Mouse (Mus musculus): ENCODE measurements around the gene Fcrla. TPM values are rescaled to one million over a fixed set of nuclear protein-coding genes. Genes with fewer than 3 reads are reported as not detected.

The Fcrla gene
- polyA plus RNA-seq, 1 experiment from 2014 or later = not detected

DNA sequence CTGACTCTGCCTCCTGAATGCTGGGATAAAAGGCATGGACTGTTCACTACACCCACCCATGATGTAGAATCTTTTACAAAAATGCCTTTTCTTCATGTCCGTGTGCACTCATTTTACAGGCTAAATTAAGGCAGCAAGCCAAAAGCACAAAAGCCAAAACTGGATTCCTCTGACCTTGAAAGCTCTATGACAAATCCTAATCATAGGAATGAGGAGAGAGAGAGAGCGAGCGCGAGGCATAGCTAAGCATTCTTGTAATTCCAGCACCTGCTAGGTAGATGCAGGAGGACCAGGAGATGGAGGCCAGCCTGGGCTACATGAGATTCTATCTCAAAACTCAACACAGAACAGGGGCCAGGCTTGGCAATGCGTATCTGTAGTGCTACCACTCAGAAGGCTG is 50.5 kb downstream of the Fcrla start:
- WGBS = 96% methylated on average over 5 of the region's 5 CpGs
- Histone ChIP-seq H3K9ac (no peak overlapping the region), H3K4me3 (replicated peaks) (no peak overlapping the region), H3K4me2 (no peak overlapping the region), H3K27me3 (no peaks in the 10 kb centered on the region), H3K9me3 (no peaks in the 10 kb centered on the region), H3K36me3 (replicated peaks) (peaks cover 20% of the 10 kb centered on the region), H3K4me1 (no peaks in the 10 kb centered on the region), H3K27ac (no peak overlapping the region)
- ATAC-seq (ENCODE audit: low FRiP score) = no peak

GRCm38 (mm10) chr1:170875676-170876075 is 51.7 kb downstream of the Fcrla start:
- Histone ChIP-seq H3K27ac (no peak overlapping the region), H3K4me2 (no peak overlapping the region), H3K9ac (no peak overlapping the region), H3K9me3 (no peaks in the 10 kb centered on the region), H3K4me3 (replicated peaks) (no peak overlapping the region), H3K27me3 (no peaks in the 10 kb centered on the region), H3K36me3 (replicated peaks) (peaks cover 20% of the 10 kb centered on the region), H3K4me1 (no peaks in the 10 kb centered on the region)
- WGBS = 87% methylated on average over 3 of the region's 3 CpGs
- no peak for ATAC-seq (ENCODE audit: low FRiP score)

GRCm38 (mm10) chr1:170871961-170872360 is 55.4 kb downstream of the Fcrla start:
- Histone ChIP-seq H3K4me3 (replicated peaks) (no peak overlapping the region), H3K9me3 (no peaks in the 10 kb centered on the region), H3K36me3 (replicated peaks) (peaks cover 10% of the 10 kb centered on the region), H3K27me3 (no peaks in the 10 kb centered on the region), H3K9ac (no peak overlapping the region), H3K4me1 (peaks cover 2% of the 10 kb centered on the region), H3K4me2 (no peak overlapping the region), H3K27ac (no peak overlapping the region)
- WGBS = 92% methylated on average over 2 of the region's 2 CpGs
- no peak for ATAC-seq (ENCODE audit: low FRiP score)

GRCm38 (mm10) chr1:170871402-170871801 is 56.0 kb downstream of the Fcrla start:
- H3K9ac ChIP-seq = no peak overlapping the region

GRCm38 (mm10) chr1:170868905-170869283 is 58.5 kb downstream of the Fcrla start:
- Histone ChIP-seq H3K27ac (no peak overlapping the region), H3K4me2 (peak overlapping the region; percentile 85), H3K4me3 (replicated peaks) (peak overlapping the region; percentile 89), H3K9ac (peak overlapping the region; percentile 65), H3K36me3 (replicated peaks) (no peaks in the 10 kb centered on the region; the same call in none of the 2 replicates), H3K9me3 (no peaks in the 10 kb centered on the region), H3K27me3 (no peaks in the 10 kb centered on the region), H3K4me1 (peaks cover 9% of the 10 kb centered on the region)
- ATAC-seq (ENCODE audit: low FRiP score) = peak; percentile 34; the same call in 1 of the 2 replicates
- WGBS = 16% methylated on average over 14 of the region's 14 CpGs

More at GRCm38 (mm10) chr1:170871402-170871801, 56.0 kb downstream of the Fcrla start:
- Histone ChIP-seq H3K4me2 (no peak overlapping the region), H3K4me1 (peaks cover 8% of the 10 kb centered on the region), H3K27ac (no peak overlapping the region), H3K4me3 (replicated peaks) (no peak overlapping the region), H3K27me3 (no peaks in the 10 kb centered on the region), H3K9me3 (no peaks in the 10 kb centered on the region), H3K36me3 (replicated peaks) (peaks cover 5% of the 10 kb centered on the region)
- no peak for ATAC-seq (ENCODE audit: low FRiP score)
- 85% methylated on average over 6 of the region's 6 CpGs for WGBS

DNA sequence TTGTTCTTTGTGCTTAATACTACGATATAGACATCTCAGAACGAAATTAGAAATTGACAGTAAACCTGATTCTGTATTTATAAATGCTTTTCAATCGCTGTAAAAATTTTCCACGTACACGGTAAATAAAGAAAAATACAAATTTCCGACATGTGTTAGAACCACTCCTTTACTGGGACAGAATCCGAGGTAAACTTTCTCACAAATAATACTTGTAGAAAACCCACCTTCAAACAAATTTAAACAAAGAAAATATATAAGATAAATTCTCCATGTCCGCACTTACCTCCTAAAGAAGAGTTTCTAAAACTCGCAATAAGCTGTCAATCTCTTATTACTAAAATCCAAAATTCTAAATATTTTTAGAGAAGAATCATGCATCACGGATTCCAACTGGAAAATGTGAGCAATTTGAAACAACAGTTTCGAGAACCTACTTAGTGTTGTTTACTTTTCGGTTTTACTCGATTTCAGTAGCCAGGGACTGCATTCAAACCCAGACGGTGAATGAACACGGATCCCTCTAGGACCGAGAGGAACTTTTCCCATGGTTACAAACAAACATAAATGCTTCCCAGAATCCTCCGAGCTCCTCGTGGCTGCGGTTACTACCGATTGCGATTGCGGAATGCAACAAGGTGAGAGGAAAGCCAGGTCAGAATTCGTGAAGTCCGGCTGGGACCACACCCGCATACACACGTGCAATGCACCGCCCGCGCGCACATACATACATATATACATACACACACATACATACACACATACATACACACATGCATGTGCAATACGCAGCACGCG is 59.1 kb downstream of the Fcrla start:
- Histone ChIP-seq H3K9me3 (no peaks in the 10 kb centered on the region), H3K36me3 (replicated peaks) (no peaks in the 10 kb centered on the region; the same call in none of the 2 replicates), H3K4me1 (peaks cover 9% of the 10 kb centered on the region), H3K27me3 (no peaks in the 10 kb centered on the region), H3K9ac (peak overlapping the region; percentile 65), H3K4me3 (replicated peaks) (peak overlapping the region; percentile 89), H3K4me2 (peak overlapping the region; percentile 85), H3K27ac (no peak overlapping the region)
- under 1% methylated on average over 33 of the region's 33 CpGs for WGBS
- peak; percentile 87 for ATAC-seq (ENCODE audit: low FRiP score)

- under 1% methylated on average over 25 of the region's 25 CpGs for WGBS
- H3K4me3 ChIP-seq (replicated peaks) = peak within 1 kb of the TSS; percentile 89
- peak; percentile 70 for ATAC-seq (ENCODE audit: low FRiP score)
- peaks cover 9% of the 10 kb centered on the region for H3K4me1 ChIP-seq
- peak within 1 kb of the TSS; percentile 80 for H3K9ac ChIP-seq
- H3K4me2 ChIP-seq = peak within 1 kb of the TSS; percentile 85
- no peaks in the 10 kb centered on the region for H3K9me3 ChIP-seq
- peak within 1 kb of the TSS; percentile 61 for H3K27ac ChIP-seq
- H3K36me3 ChIP-seq (replicated peaks) = no peaks in the 10 kb centered on the region; the same call in 1 of the 2 replicates
- no peaks in the 10 kb centered on the region for H3K27me3 ChIP-seq
These were observed 59.7 kb downstream of the Fcrla start, which contains the start of gene Atf6 for GRCm38 (mm10) chr1:170867691-170868105. Atf6 (minus strand) TSS chr1:170867771.

Other genes starting within 250 kb of the Fcrla start
- 8.7 and 8.9 TPM in 2 replicates for gene Atf6, start 59.8 kb downstream of the Fcrla start, polyA plus RNA-seq (2016; fragmentation: Nextera tagmentation; extraction: Ambion mirVana)
- not detected in 2 replicates for gene Gm26620, start 42.5 kb downstream of the Fcrla start, polyA plus RNA-seq (2016; fragmentation: Nextera tagmentation; extraction: Ambion mirVana)
- 28.6 and 33.3 TPM in 2 replicates for gene Dusp12, start 42.0 kb downstream of the Fcrla start, polyA plus RNA-seq (2016; fragmentation: Nextera tagmentation; extraction: Ambion mirVana)
- not detected in 2 replicates for gene Fcrlb, start 14.6 kb downstream of the Fcrla start, polyA plus RNA-seq (2016; fragmentation: Nextera tagmentation; extraction: Ambion mirVana)
- gene Fcgr2b, start 49.0 kb upstream of the Fcrla start, polyA plus RNA-seq (2016; fragmentation: Nextera tagmentation; extraction: Ambion mirVana) = 0.24 TPM in 1 of 2 replicates, not detected in the other
- gene Fcgr4, start 91.3 kb upstream of the Fcrla start, polyA plus RNA-seq (2016; fragmentation: Nextera tagmentation; extraction: Ambion mirVana) = 0.26 and 0.31 TPM in 2 replicates
- gene Fcgr3, start 137.4 kb upstream of the Fcrla start, polyA plus RNA-seq (2016; fragmentation: Nextera tagmentation; extraction: Ambion mirVana) = 4.8 and 4.9 TPM in 2 replicates
- gene Cfap126, start 186.3 kb upstream of the Fcrla start, polyA plus RNA-seq (2016; fragmentation: Nextera tagmentation; extraction: Ambion mirVana) = 3.9 and 5.2 TPM in 2 replicates
- gene Sdhc, start 223.0 kb upstream of the Fcrla start, polyA plus RNA-seq (2016; fragmentation: Nextera tagmentation; extraction: Ambion mirVana) = 218 and 236 TPM in 2 replicates
- gene Mpz, start 223.1 kb upstream of the Fcrla start, polyA plus RNA-seq (2016; fragmentation: Nextera tagmentation; extraction: Ambion mirVana) = 0.54 and 1.0 TPM in 2 replicates